Mouse (Mus musculus) lung, postnatal 0 days (tissue): ENCODE results near the gene Tmem178b. TPM values are rescaled to one million over a fixed set of nuclear protein-coding genes. Genes with fewer than 3 reads are reported as not detected.

ENCODE experiments used
- ATAC-seq: fragments of 200-750 bp; cut with Nextera tagmentation; 2 replicates; pipeline ENCODE4 v1.8.0; 2017; ENCODE audit warnings: moderate library complexity
- DNase-seq: peaks from one replicate; pipeline ENCODE4 v3.0.0-alpha.2; 2016; ENCODE audit warnings: low spot score
- H3K27ac ChIP-seq: fragments of 300-500 bp; sonication (generic); 2 replicates; pipeline ENCODE4 v1.5.1; 2014; ENCODE audit warnings: antibody characterized with exemption, mild to moderate bottlenecking, low read length, mixed read lengths
- H3K27me3 ChIP-seq: fragments of 300-500 bp; sonication (generic); replicated peaks from 2 replicates; pipeline ENCODE4 v1.6.1; 2014; ENCODE audit warnings: low read length, mixed read lengths; ENCODE audit not compliant: insufficient read depth
- H3K36me3 ChIP-seq: fragments of 300-500 bp; sonication (generic); 2 replicates; pipeline ENCODE4 v1.6.1; 2014; ENCODE audit warnings: low read length, mixed read lengths; ENCODE audit not compliant: insufficient read depth
- H3K4me1 ChIP-seq: fragments of 300-500 bp; sonication (generic); 2 replicates; pipeline ENCODE4 v1.6.1; 2014; ENCODE audit warnings: antibody characterized with exemption, low read depth, low read length, mixed read lengths; ENCODE audit not compliant: insufficient read depth
- H3K4me2 ChIP-seq: fragments of 300-500 bp; sonication (generic); replicated peaks from 2 replicates; pipeline ENCODE4 v1.6.1; 2014; ENCODE audit warnings: low read depth, mild to moderate bottlenecking, low read length, moderate library complexity, mixed read lengths
- H3K4me3 ChIP-seq: fragments of 300-500 bp; sonication (generic); 2 replicates; pipeline ENCODE4 v1.5.1; 2014; ENCODE audit warnings: low read depth, low read length
- H3K9ac ChIP-seq: fragments of 300-500 bp; sonication (generic); replicated peaks from 2 replicates; pipeline ENCODE4 v1.6.1; 2014; ENCODE audit warnings: low read depth, mild to moderate bottlenecking
- H3K9me3 ChIP-seq: fragments of 300-500 bp; sonication (generic); 2 replicates; pipeline ENCODE4 v1.6.1; 2016; ENCODE audit warnings: low read length, mixed read lengths
- CTCF ChIP-seq: IDR thresholded peaks from 2 replicates; pipeline ENCODE4 v1.5.1; 2016; ENCODE audit warnings: antibody characterized with exemption, mild to moderate bottlenecking
- EP300 ChIP-seq: IDR thresholded peaks from 2 replicates; pipeline ENCODE4 v1.6.1; 2016; ENCODE audit warnings: antibody characterized with exemption, mild to moderate bottlenecking, control low read depth
- WGBS: fragments of 180-500 bp; shearing (Covaris S2); extraction: QIAGEN DNeasy Blood & Tissue Kit; methylation state at CpG from one replicate; pipeline ENCODE4 v1.1.7; 2014; 5-methylcytosine and 5-hydroxymethylcytosine counted together
- polyA plus RNA-seq: library from polyadenylated mRNA; unstranded; fragments of >200 nt; fragmentation: Nextera tagmentation; extraction: Ambion mirVana; gene quantifications from 2 replicates; pipeline ENCODE4 v1.2.1, GENCODE M21; 2015

The Tmem178b gene
- polyA plus RNA-seq, 1 experiment from 2014 or later: 0.10 TPM

GRCm38 (mm10) chr6:40128716-40129115, 255.6 kb downstream of the Tmem178b start:
- H3K4me1 ChIP-seq: no peaks in the 10 kb centered on the region
- H3K4me3 ChIP-seq: no peak overlapping the region
- no peak overlapping the region for H3K4me2 ChIP-seq
- no peaks in the 10 kb centered on the region for H3K27me3 ChIP-seq
- H3K27ac ChIP-seq: no peak overlapping the region
- H3K9ac ChIP-seq: no peak overlapping the region
- no peaks in the 10 kb centered on the region for H3K9me3 ChIP-seq
- WGBS: 77% methylated on average over 6 of the region's 6 CpGs
- H3K36me3 ChIP-seq: no peaks in the 10 kb centered on the region
- DNase-seq (no peak), ATAC-seq (no peak)
- TF ChIP-seq CTCF: no peak
- TF ChIP-seq EP300: no peak

DNA sequence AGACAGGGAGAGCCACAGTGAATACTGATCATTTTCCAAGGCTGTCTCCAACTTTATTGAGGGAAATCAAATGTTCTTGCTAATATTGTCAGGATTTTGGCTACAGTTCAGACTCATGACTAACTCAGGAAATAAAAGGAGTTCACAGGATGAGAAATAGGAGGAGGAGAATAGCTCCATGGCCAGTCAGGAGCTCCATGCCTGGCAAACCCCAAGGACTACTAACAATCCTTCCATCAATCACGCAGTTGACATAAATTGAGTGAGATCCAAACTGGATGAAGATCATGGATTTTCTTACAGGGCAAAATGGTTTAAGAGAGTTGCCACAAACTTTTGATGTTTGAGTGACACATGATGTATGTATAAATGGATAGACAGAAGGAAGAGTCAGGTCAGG, 258.9 kb downstream of the Tmem178b start:
- H3K36me3 ChIP-seq: no peaks in the 10 kb centered on the region
- H3K9me3 ChIP-seq: no peaks in the 10 kb centered on the region
- no peaks in the 10 kb centered on the region for H3K4me1 ChIP-seq
- no peak overlapping the region for H3K27ac ChIP-seq
- 86% methylated on average over 1 of the region's 1 CpGs for WGBS
- H3K9ac ChIP-seq: no peak overlapping the region
- H3K4me3 ChIP-seq: no peak overlapping the region
- no peak overlapping the region for H3K4me2 ChIP-seq
- peak; percentile 19 for DNase-seq
- no peaks in the 10 kb centered on the region for H3K27me3 ChIP-seq
- no peak for TF ChIP-seq CTCF
- TF ChIP-seq EP300: no peak
- no peak for ATAC-seq

DNA sequence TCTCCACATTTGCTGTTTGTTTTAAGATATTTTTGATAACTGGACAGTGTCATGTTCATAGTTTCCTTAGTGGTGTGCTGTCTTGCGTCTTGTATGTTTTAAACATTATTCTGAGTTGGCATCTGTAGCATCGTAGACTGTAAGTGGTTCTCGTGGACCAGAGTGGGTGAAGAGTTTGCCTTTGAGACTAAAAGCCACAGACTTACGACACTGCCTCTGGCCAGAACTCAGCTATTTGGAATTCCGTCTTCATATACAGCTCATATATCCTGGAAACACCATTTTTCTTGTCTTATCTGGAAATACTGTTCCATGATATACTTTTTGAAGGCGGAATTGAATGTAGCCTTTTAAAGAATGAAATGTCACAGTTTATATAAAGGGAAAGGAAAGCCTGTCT, 260.4 kb downstream of the Tmem178b start:
- DNase-seq (no peak), ATAC-seq (no peak)
- TF ChIP-seq EP300 (no peak), CTCF (no peak)
- no peaks in the 10 kb centered on the region for H3K9me3 ChIP-seq
- 30% methylated on average over 6 of the region's 6 CpGs for WGBS
- H3K4me2 ChIP-seq: no peak overlapping the region
- H3K4me3 ChIP-seq: no peak overlapping the region
- no peaks in the 10 kb centered on the region for H3K36me3 ChIP-seq
- H3K27ac ChIP-seq: no peak overlapping the region
- no peaks in the 10 kb centered on the region for H3K4me1 ChIP-seq
- H3K27me3 ChIP-seq: no peaks in the 10 kb centered on the region
- no peak overlapping the region for H3K9ac ChIP-seq

- DNase-seq (no peak), ATAC-seq (peak; percentile 33)
- Histone ChIP-seq H3K27ac (no peak overlapping the region), H3K9me3 (no peaks in the 10 kb centered on the region), H3K4me2 (no peak overlapping the region), H3K27me3 (no peaks in the 10 kb centered on the region), H3K36me3 (no peaks in the 10 kb centered on the region), H3K9ac (no peak overlapping the region), H3K4me3 (no peak overlapping the region), H3K4me1 (no peaks in the 10 kb centered on the region)
- TF ChIP-seq EP300: no peak
- TF ChIP-seq CTCF: no peak
- WGBS: 54% methylated on average over 6 of the region's 6 CpGs
These were observed 262.6 kb downstream of the Tmem178b start for GRCm38 (mm10) chr6:40135716-40136115.

DNA sequence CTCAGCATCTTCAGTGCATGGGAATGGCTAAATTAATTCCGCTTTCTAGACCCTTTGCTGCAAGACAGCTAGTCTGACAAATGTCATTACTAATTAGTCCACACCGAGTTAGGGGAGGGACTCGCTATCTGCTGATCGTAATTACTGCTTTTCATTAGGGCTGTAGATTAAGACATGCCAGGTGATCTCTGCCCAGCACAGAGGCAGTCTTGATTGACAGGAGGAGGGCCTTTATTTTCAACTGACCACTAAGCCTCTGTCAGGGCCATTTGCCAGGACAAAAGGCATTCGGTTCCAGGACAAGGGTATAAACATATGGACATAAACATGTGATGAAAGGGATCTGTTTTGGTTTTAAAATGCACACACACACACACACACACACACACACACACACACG, 264.3 kb downstream of the Tmem178b start:
- Histone ChIP-seq H3K36me3 (no peaks in the 10 kb centered on the region), H3K27me3 (no peaks in the 10 kb centered on the region), H3K4me1 (no peaks in the 10 kb centered on the region), H3K9ac (no peak overlapping the region), H3K9me3 (no peaks in the 10 kb centered on the region), H3K4me2 (no peak overlapping the region), H3K27ac (no peak overlapping the region), H3K4me3 (no peak overlapping the region)
- 70% methylated on average over 6 of the region's 6 CpGs for WGBS
- no peak for ATAC-seq
- no peak for DNase-seq
- TF ChIP-seq EP300 (no peak), CTCF (no peak)

GRCm38 (mm10) chr6:40137831-40138520, 264.9 kb downstream of the Tmem178b start:
- no peak overlapping the region for H3K4me2 ChIP-seq
- H3K36me3 ChIP-seq: no peaks in the 10 kb centered on the region
- H3K9ac ChIP-seq: no peak overlapping the region
- H3K27me3 ChIP-seq: no peaks in the 10 kb centered on the region
- WGBS: 79% methylated on average over 7 of the region's 7 CpGs
- TF ChIP-seq EP300 (no peak), CTCF (no peak)
- no peaks in the 10 kb centered on the region for H3K9me3 ChIP-seq
- no peaks in the 10 kb centered on the region for H3K4me1 ChIP-seq
- no peak overlapping the region for H3K4me3 ChIP-seq
- no peak for ATAC-seq
- DNase-seq: no peak
- no peak overlapping the region for H3K27ac ChIP-seq

DNA sequence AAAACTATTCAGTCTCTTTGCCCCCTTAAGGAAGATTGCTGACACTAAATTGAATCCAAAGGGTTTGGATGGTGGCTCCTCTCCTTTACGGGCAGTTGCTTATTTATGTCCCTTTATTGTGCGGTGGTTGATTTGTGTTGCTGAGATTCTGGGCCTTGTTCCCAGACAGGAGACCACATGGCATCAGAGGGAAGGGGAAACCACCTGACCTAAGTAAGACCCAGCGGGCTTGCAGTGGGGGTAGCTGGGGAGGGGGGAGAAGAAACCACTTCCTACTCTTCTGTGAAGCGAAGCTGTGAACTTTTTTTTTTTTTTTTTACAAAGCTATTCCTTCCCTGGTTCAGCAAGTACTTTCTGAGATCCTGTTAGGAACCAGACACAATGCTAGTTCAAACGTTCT, 269.5 kb downstream of the Tmem178b start:
- H3K36me3 ChIP-seq: no peaks in the 10 kb centered on the region
- H3K9me3 ChIP-seq: no peaks in the 10 kb centered on the region
- no peak overlapping the region for H3K27ac ChIP-seq
- no peak for TF ChIP-seq CTCF
- no peaks in the 10 kb centered on the region for H3K4me1 ChIP-seq
- H3K4me3 ChIP-seq: no peak overlapping the region
- H3K27me3 ChIP-seq: no peaks in the 10 kb centered on the region
- no peak overlapping the region for H3K4me2 ChIP-seq
- H3K9ac ChIP-seq: no peak overlapping the region
- ATAC-seq (no peak), DNase-seq (no peak)
- WGBS: 30% methylated on average over 5 of the region's 5 CpGs
